In the genomic region with DNA sequence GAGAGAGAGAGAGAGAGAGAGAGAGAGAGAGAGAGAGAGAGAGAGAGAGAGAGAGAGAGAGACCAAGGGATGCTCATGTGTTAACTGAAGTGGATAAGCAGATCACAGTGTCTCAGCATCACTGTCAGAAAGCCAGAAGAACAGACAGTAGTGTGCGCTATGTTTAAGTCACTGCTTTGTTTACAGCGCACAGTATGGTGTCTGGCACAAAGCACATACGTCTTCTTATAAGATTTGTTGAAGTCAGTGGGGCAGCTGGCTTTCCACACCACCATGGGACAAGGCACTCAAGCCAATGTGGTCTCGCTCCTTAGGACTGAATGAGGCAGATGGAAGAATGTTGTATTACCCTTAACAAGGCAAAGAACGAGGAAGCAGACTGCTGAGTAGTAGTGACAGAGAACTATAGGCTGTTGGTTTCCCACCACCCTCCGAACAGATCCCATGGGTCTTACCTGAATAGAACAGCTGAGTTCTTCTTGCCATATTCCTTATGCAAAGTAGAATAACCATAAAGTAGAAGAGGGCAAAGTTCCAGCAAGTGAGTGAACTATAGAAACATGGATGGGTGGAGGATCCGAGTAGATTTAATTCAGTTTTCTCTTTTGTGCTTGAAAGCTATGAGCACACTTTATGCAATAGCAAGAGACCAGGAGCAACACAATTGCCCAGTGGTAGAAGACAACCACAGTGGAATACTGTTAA, we compare ENCODE assay signal across 21 mouse cellular contexts. TPM values are rescaled to one million over a fixed set of nuclear protein-coding genes. Genes with fewer than 3 reads are reported as not detected.
DNase-seq lines count a peak whose midpoint lies in the region; ATAC-seq and TF ChIP-seq lines count a peak whose summit lies in the region.
"Had no signal": no experiment of that assay in that cellular context is flagged by ENCODE, and none has a peak within 500 bp of the region (broad histone marks: within the 10 kb centered on the region; RNA-seq: fewer than 3 reads in every experiment).

No protein-coding gene starts in this region.

- no peaks in the 10 kb centered on the region for H3K9me3 ChIP-seq in midbrain, embryonic 14.5 days (ENCODE audit: control insufficient read depth, low read length)
- no peaks in the 10 kb centered on the region for H3K9me3 ChIP-seq in midbrain, embryonic 16.5 days (replicated peaks; ENCODE audit: control insufficient read depth, low read length, poor library complexity, severe bottlenecking)
- H3K9me3 ChIP-seq in CH12.LX (replicated peaks; ENCODE audit: low read length), result peaks cover 3% of the 10 kb centered on the region
- H3K9me3 ChIP-seq: embryonic facial prominence, embryonic 12.5 days; embryonic facial prominence, embryonic 15.5 days; hindbrain, embryonic 13.5 days had no signal

- intact Hi-C loops in left cerebral cortex, postnatal 4 days (cut with DNase I), result no loop called here
- intact Hi-C loops in left cerebral cortex, postnatal 10 days (cut with DNase I), result no loop called here

- 86% methylated on average over 7 of the region's 7 CpGs for WGBS in midbrain, embryonic 14.5 days
- 81% methylated on average over 7 of the region's 7 CpGs for WGBS in midbrain, embryonic 16.5 days

- H3K79me2 ChIP-seq in CH12.LX (replicated peaks; ENCODE audit: control insufficient read depth, extremely low read depth, insufficient read depth, poor library complexity, severe bottlenecking), result no peaks in the 10 kb centered on the region

- TF ChIP-seq EP300 in CH12.LX (IDR thresholded peaks at IDR 0.05; ENCODE audit: low read length), result peak; percentile 29; the same call in 1 of the 2 replicates

- dilution Hi-C loops in CH12.LX (cut with MboI; ENCODE audit: extremely low pct_ligation_motif_present, extremely low pct_unique_long_range_greater_than_20kb, low sequenced_read_pairs), result no loop called here

- no peak for TF ChIP-seq POLR2A in CH12.LX (IDR thresholded peaks at IDR 0.05; ENCODE audit: low read depth, low read length)
- TF ChIP-seq POLR2A in brain, embryonic 14.5 days (IDR thresholded peaks at IDR 0.05; ENCODE audit: borderline replicate concordance, extremely low read depth, insufficient read depth, insufficient read length, poor library complexity, severe bottlenecking), result no peak

- no peak overlapping the region for H3K4me3 ChIP-seq in midbrain, embryonic 14.5 days (replicated peaks; ENCODE audit: low read depth, low read length)
- H3K4me3 ChIP-seq in midbrain, embryonic 16.5 days (ENCODE audit: low read depth, low read length), result no peak overlapping the region
- no peak overlapping the region for H3K4me3 ChIP-seq in CH12.LX (replicated peaks in 1 of 3; ENCODE audit: low read depth in 2 of 3, low read length in 2 of 3, poor library complexity in 1 of 3)
- H3K4me3 ChIP-seq: embryonic facial prominence, embryonic 12.5 days; embryonic facial prominence, embryonic 15.5 days; gastrocnemius, adult 2 months; hindbrain, embryonic 13.5 days had no signal

- no peak overlapping the region for H3K27ac ChIP-seq in midbrain, embryonic 14.5 days (replicated peaks; ENCODE audit: low read depth, low read length)
- H3K27ac ChIP-seq in midbrain, embryonic 16.5 days (ENCODE audit: low read length), result no peak overlapping the region
- peak overlapping the region; percentile 62 for H3K27ac ChIP-seq in CH12.LX (ENCODE audit: insufficient read depth, low read depth)
- H3K27ac ChIP-seq: embryonic facial prominence, embryonic 12.5 days; embryonic facial prominence, embryonic 15.5 days; gastrocnemius, adult 2 months; hindbrain, embryonic 13.5 days had no signal

- TF ChIP-seq RAD21 in CH12.LX (IDR thresholded peaks at IDR 0.05; ENCODE audit: low read depth, low read length), result no peak

- no peaks in the 10 kb centered on the region for H3K4me1 ChIP-seq in midbrain, embryonic 14.5 days (ENCODE audit: control insufficient read depth, insufficient read depth, low read length)
- H3K4me1 ChIP-seq in midbrain, embryonic 16.5 days (ENCODE audit: control insufficient read depth, insufficient read depth, low read length), result peaks cover 9% of the 10 kb centered on the region; the same call in 1 of the 2 replicates
- peaks cover 37 to 63% of the 10 kb centered on the region in 2 experiments for H3K4me1 ChIP-seq in CH12.LX (ENCODE audit: control insufficient read depth in 1 of 2, insufficient read depth in 2 of 2)

- no peak overlapping the region for H3K4me2 ChIP-seq in midbrain, embryonic 14.5 days (ENCODE audit: low read length)
- H3K4me2 ChIP-seq in midbrain, embryonic 16.5 days (ENCODE audit: low read length), result no peak overlapping the region
- H3K4me2 ChIP-seq in CH12.LX (ENCODE audit: insufficient read depth, low read depth, poor library complexity, severe bottlenecking), result peak overlapping the region; percentile 53; the same call in 1 of the 2 replicates
- H3K4me2 ChIP-seq: embryonic facial prominence, embryonic 12.5 days; embryonic facial prominence, embryonic 15.5 days; heart, embryonic 11.5 days; hindbrain, embryonic 13.5 days had no signal

- no peaks in the 10 kb centered on the region for H3K36me3 ChIP-seq in midbrain, embryonic 14.5 days (ENCODE audit: control insufficient read depth, insufficient read depth, low read length)
- H3K36me3 ChIP-seq in midbrain, embryonic 16.5 days (ENCODE audit: control insufficient read depth, insufficient read depth, low read length), result no peaks in the 10 kb centered on the region
- no peaks in the 10 kb centered on the region for H3K36me3 ChIP-seq in CH12.LX (replicated peaks in 1 of 2; ENCODE audit: control insufficient read depth in 1 of 2, insufficient read depth in 1 of 2, low read length in 1 of 2)
- H3K36me3 ChIP-seq: embryonic facial prominence, embryonic 12.5 days; embryonic facial prominence, embryonic 15.5 days; hindbrain, embryonic 13.5 days had no signal

- in situ Hi-C loops in CH12.LX (cut with MboI; ENCODE audit: low pct_ligation_motif_present, low pct_unique_long_range_greater_than_20kb, low sequenced_read_pairs), result loop anchor here (25.0 kb wide), 1 partner anchor 373 kb away; no protein-coding TSS in a partner anchor

- no peak overlapping the region for H3K9ac ChIP-seq in midbrain, embryonic 14.5 days (replicated peaks; ENCODE audit: low read length)
- H3K9ac ChIP-seq in midbrain, embryonic 16.5 days (ENCODE audit: low read depth, low read length), result no peak overlapping the region
- H3K9ac ChIP-seq in CH12.LX (ENCODE audit: insufficient read depth, low read depth), result peak overlapping the region; percentile 19; the same call in 1 of the 2 replicates
- H3K9ac ChIP-seq: embryonic facial prominence, embryonic 12.5 days; embryonic facial prominence, embryonic 15.5 days; forebrain, postnatal 0 days; hindbrain, embryonic 13.5 days had no signal

- H3K27me3 ChIP-seq in midbrain, embryonic 14.5 days (ENCODE audit: control insufficient read depth, insufficient read depth, low read length), result no peaks in the 10 kb centered on the region
- H3K27me3 ChIP-seq in midbrain, embryonic 16.5 days (ENCODE audit: control insufficient read depth, insufficient read depth, low read depth, low read length), result no peaks in the 10 kb centered on the region
- H3K27me3 ChIP-seq in CH12.LX (replicated peaks), result no peaks in the 10 kb centered on the region
- H3K27me3 ChIP-seq: embryonic facial prominence, embryonic 12.5 days; embryonic facial prominence, embryonic 15.5 days; hindbrain, embryonic 13.5 days had no signal

- no peak for ATAC-seq in midbrain, embryonic 14.5 days (ENCODE audit: low FRiP score, low TSS enrichment)
- ATAC-seq in midbrain, embryonic 16.5 days, result no peak
- ATAC-seq: activated CD4-positive, CD25-positive, alpha-beta regulatory T cell, adult 4 months; CD4-positive, CD25-positive, alpha-beta regulatory T cell, adult 4 months; forebrain, embryonic 14.5 days; forebrain, postnatal 0 days had no signal

- DNase-seq in left cerebral cortex, postnatal 4 days, result peak; percentile 54
- DNase-seq in left cerebral cortex, postnatal 10 days (ENCODE audit: extremely low spot score in 1 of 2, low spot score in 2 of 2), result no peak
- DNase-seq in midbrain, embryonic 14.5 days, result peak; percentile 1
- DNase-seq in CH12.LX (ENCODE audit: extremely low read depth), result no peak
- peak; percentile 19 for DNase-seq in brain, embryonic 14.5 days (ENCODE audit: low read depth)
- DNase-seq: adrenal gland, adult 8-10 months; adrenal gland, postnatal 25 days; cerebellum, adult 18-20 months; cerebellum, adult 9-11 months; cerebellum, postnatal 25 days; forebrain, postnatal 0 days; gastrocnemius, adult 2 months; gastrocnemius, postnatal 14 days had no signal

- TF ChIP-seq CTCF in CH12.LX (conservative IDR thresholded peaks at IDR 0.05 in 1 of 2, IDR thresholded peaks at IDR 0.05 in 1 of 2; ENCODE audit: low read depth in 2 of 2, low read length in 2 of 2), result no peak
- no peak for TF ChIP-seq CTCF in brain, embryonic 14.5 days (IDR thresholded peaks at IDR 0.05; ENCODE audit: borderline replicate concordance, extremely low read depth, insufficient read depth, insufficient read length)

TF ChIP-seq in CH12.LX, 34 proteins besides CTCF, POLR2A, EP300 and RAD21 (continues in another document):
- 0 out of 2 replicates have a peak, but pooled peaks have one; percentile 37 for TF ChIP-seq E2F4 (IDR thresholded peaks at IDR 0.05; ENCODE audit: insufficient replicate concordance, low read depth, low read length)
- TF ChIP-seq BHLHE40 (IDR thresholded peaks at IDR 0.05; ENCODE audit: low read depth, low read length), result no peak
- TF ChIP-seq MAFK (IDR thresholded peaks at IDR 0.05; ENCODE audit: insufficient replicate concordance, low read length), result 0 out of 2 replicates have a peak, but pooled peaks have one; percentile 35
- peak; percentile 58; the same call in 1 of the 2 replicates for TF ChIP-seq MEF2A (IDR thresholded peaks at IDR 0.05; ENCODE audit: borderline replicate concordance, low read depth, low read length)
- TF ChIP-seq POLR2AphosphoS2 (IDR thresholded peaks at IDR 0.05; ENCODE audit: low read depth, low read length), result no peak
- peak; percentile 58 for TF ChIP-seq ETS1 (conservative IDR thresholded peaks at IDR 0.05; ENCODE audit: low read depth, low read length)
- no peak for TF ChIP-seq USF1 (IDR thresholded peaks at IDR 0.05; ENCODE audit: low read depth, low read length)
- no peak for TF ChIP-seq MYC (IDR thresholded peaks at IDR 0.05; ENCODE audit: low read depth, low read length)
- TF ChIP-seq TCF12 (IDR thresholded peaks at IDR 0.05; ENCODE audit: low read depth, low read length), result 0 out of 2 replicates have a peak, but pooled peaks have one; percentile 36
- TF ChIP-seq CHD2 (IDR thresholded peaks at IDR 0.05; ENCODE audit: low read length), result 0 out of 2 replicates have a peak, but pooled peaks have one; percentile 26

RNA-seq across cellular contexts. Expression of a gene that starts 44.5 kb away (rescaled TPM):
- total RNA-seq in left cerebral cortex, postnatal 4 days (2021), result 100 to 1,000 TPM; 150 to 156 TPM
- 100 to 1,000 TPM; 126 TPM for total RNA-seq in left cerebral cortex, postnatal 10 days (2021)
- polyA plus RNA-seq in midbrain, embryonic 14.5 days (2014; fragmentation: Nextera tagmentation; extraction: Ambion mirVana), result 152 and 155 TPM in 2 replicates
- 162 and 178 TPM in 2 replicates for polyA plus RNA-seq in midbrain, embryonic 16.5 days (2015; fragmentation: Nextera tagmentation; extraction: Ambion mirVana)
- total RNA-seq in CH12.LX (2012; rRNA removed), result 21.2 and 21.3 TPM in 2 replicates
- 7.2 and 10.2 TPM in 2 replicates for total RNA-seq in CH12.LX (2014; rRNA removed)
- polyA plus RNA-seq in CH12.LX (2012; ENCODE audit: insufficient read length, low read depth), result 24.6 and 29.7 TPM in 2 replicates
- polyA plus RNA-seq in brain, embryonic 14.5 days (2012; rRNA removed), result 44.2 and 75.0 TPM in 2 replicates

Comparison
In these comparisons a context has a peak if more than half of its experiments do, and no peak if none do; other contexts are left out.
1. DNase-seq: peak in left cerebral cortex, postnatal 4 days (single experiment), midbrain, embryonic 14.5 days (single experiment) and brain, embryonic 14.5 days (single experiment); none in left cerebral cortex, postnatal 10 days (0 of 2) and CH12.LX (single experiment).